Mouse (Mus musculus) ZHBTc4 (cell line): Measurements from ENCODE around the gene Adgrg2.

ENCODE experiments used
- DNase-seq: peaks from one replicate; pipeline ENCODE4 v3.0.0-alpha.2; 2011; ENCODE audit warnings: low read depth, low spot score

Adgrg2 gene

GRCm38 (mm10) chrX:160502048-160503041 lies 111.9 kb downstream of the Adgrg2 start, which contains the start of gene Phka2:
Gene Phka2, plus strand, starts transcription at chrX:160502166.
- DNase-seq: peak; percentile 89

DNA sequence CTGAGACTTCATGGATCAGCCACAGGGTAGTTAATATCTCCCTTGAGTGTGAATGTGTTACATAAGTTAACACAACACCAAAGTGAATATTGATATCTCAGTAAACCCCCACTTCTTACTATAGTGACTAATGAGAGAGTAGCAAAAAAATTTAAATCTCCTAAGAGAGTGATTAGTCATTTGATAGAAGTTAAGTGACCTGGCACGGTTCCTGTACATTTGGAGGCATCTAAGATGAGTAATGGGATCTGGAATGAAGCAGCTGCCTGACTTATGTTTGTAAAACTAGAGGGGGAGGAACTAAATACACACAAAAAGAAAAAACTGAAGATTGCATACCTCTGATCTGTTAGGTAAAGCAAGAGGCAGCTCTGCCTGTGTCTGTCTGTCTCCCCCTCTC lies 118.6 kb downstream of the Adgrg2 start:
- no peak for DNase-seq

- DNase-seq: no peak
Measured at GRCm38 (mm10) chrX:160510197-160510596, 119.7 kb downstream of the Adgrg2 start.

GRCm38 (mm10) chrX:160516027-160516426 lies 125.5 kb downstream of the Adgrg2 start:
- no peak for DNase-seq

DNA sequence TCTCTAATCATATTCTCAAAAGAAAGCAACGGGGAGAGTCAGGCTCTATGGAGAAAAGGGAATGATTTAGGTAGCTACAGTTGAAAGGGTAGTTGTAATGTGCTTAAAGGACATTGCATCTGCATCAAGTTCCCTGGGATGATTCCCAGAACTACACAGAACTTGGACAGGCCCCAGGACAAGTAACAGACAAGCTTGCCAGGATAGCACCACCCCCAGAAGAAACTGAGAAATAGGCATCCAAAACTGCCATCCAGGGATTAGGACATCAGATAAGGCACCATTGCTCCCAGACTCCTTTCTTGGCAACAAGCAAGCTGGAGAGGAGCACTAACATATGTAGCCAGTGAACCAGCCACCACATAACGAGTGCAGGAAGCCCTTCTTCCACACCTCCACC lies 152.3 kb downstream of the Adgrg2 start:
- no peak for DNase-seq
